Mouse (Mus musculus) cerebellum, adult 2 months (tissue): ENCODE results near the gene Usp24.

Source experiments
- CTCF ChIP-seq: fragments of 200-500 bp; IDR thresholded peaks from 2 replicates; pipeline ENCODE4 v1.5.1; 2011; ENCODE audit warnings: low read depth, mild to moderate bottlenecking, control low read depth, low read length, moderate library complexity, borderline replicate concordance; ENCODE audit not compliant: insufficient read depth
- POLR2A ChIP-seq: fragments of 200-500 bp; IDR thresholded peaks from 2 replicates; pipeline ENCODE4 v1.6.1; 2011; ENCODE audit warnings: low read length, control low read depth, borderline replicate concordance; ENCODE audit not compliant: insufficient read depth

DNA sequence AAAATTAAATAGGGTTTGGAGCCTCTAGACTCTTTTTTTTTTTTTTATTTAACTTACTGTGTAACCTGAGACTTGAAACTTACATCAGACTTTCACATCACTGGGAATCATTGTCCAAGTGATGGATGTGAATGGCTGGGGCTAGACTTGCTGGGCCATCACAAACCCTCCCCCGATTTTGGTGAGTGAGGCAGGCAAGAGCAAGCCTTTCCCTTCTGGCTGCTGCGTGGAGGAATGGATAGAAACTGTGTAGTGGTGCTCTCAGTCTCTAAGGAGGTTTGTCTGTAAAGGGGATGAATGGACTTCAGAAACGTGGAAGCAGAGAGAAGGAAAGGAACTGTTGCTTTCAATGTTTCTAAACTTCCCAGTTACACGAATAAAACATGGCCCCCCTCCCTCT, 20.3 kb upstream of the Usp24 start:
- no peak for TF ChIP-seq POLR2A
- no peak for TF ChIP-seq CTCF
